Mouse (Mus musculus) 3T3-L1 (cell line): ENCODE data around the gene Dusp8.

Experiments
- DNase-seq: peaks from one replicate; pipeline ENCODE4 v3.0.0-alpha.2; 2015; ENCODE audit warnings: low read depth, low spot score

Dusp8 gene

DNA sequence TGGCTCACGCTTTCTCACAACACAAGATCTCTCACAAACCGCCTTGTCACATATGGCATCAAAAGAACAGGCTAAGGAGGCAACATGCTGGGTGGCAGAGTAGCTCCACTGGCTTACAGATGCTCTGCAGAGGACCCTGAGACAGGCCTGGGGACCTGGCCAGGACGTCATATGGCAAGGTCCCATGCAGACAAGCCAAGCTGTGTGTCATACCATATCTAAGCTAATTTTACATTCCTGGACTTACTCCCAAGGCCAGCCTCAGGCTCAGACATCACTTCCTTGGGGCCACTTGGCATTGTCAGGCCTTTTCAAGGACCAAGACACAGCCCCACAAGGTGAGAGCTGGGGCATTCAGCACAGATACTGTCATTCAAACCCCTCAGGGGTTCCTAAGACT lies 40.2 kb downstream of the Dusp8 start:
- DNase-seq = no peak

DNA sequence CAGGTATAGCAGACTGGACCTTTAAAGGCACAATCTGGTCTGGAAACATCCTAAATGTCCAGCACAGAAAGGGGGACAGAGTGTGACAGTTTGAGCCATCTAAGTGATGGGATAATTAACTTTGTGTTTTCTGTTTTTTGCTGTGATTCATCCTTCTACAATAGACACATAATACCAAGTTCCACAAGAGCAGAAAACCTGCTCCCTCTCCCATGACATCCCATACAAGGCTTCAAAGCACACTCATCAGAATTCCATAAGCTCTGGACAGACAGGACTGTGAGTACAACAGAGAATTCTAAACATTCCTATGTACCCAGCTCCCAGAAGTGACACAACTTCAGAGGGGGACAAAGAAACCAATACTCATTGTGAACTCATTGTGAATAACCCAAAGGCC lies 45.1 kb downstream of the Dusp8 start:
- no peak for DNase-seq

DNA sequence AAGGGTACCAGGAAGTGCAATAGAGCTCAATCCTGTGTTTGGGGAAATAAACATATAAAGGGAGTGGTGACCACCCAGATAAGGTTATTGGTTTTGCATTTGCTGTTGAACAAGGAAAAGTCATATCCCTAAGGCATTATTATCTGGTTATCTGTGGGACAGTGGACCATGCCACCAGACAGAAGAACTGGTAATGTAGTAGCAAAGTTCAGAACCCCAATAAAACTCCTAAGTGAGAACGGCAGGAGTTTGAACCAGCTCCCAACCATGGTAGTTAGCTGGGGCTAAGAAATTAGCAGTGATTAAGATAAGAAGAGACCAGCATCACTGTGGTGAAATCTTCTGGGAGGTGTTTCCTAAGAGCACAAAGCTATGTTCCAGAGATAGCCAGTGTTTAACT lies 49.7 kb downstream of the Dusp8 start:
- no peak for DNase-seq

DNA sequence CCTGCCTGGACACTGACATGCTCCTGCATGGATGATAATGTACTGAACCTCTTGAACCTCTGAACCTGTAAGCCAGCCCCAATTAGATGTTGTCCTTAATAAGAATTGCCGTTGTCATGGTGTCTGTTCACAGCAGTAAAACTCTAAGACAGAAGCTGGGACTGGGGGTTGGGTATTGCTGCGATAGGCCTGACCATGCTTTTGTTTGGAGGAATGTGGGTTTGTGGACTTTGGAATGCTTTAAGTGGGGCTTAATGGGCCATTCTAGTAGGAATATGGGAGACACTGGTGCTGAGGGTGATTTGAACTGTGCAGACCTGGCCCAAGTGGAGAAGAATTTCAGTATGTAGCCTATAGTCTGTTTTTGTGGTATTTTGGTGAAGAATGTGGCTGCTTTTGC lies 50.3 kb downstream of the Dusp8 start:
- DNase-seq = no peak

DNA sequence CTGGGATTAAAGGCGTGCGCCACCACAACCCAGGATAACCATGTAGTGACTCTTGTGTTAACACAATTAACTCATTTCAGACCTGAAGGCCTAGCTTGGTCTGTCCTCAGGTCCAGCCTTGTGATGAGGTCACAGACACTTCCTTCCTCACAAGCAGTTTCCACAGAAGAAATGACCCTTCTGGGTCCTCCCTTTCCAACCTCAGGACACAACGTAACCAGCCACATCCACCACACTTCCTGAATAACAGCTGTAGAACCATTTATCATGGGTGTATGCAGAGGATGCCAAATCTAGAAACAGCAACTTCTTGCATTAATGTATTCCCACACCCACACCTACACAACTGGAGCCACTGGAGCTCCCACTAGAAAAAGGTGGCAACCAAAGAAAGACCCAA lies 54.9 kb downstream of the Dusp8 start:
- DNase-seq = no peak

DNA sequence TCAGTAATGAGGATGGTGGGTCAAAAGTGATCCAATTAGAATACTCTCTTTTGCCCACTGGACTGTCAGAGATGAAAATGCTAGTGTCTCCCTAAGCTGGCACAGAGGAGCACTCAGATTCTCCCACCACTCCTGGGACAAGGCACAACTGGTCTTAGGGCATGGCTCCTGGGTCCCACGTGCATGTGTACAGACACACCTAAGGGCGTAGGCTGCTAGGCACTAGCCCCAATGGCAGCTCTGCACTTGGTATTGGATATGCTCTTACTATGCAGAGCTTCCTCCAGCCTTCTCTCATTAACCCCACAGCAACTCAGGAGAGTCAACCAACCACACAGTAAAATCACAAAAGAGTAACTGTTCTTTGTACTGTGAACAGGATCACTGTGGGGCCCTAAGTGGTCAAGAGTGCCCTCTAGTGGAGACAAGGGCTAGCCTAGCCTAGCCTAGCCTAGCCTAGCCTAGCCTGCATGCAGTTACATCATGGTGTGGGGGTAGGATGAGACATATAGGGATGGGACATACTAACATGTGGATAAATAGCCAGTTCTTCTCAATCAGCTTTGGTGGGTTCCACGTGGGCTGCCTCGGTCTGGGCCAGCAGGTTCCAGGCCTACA lies 58.0 kb downstream of the Dusp8 start:
- DNase-seq = peak; percentile 66

DNA sequence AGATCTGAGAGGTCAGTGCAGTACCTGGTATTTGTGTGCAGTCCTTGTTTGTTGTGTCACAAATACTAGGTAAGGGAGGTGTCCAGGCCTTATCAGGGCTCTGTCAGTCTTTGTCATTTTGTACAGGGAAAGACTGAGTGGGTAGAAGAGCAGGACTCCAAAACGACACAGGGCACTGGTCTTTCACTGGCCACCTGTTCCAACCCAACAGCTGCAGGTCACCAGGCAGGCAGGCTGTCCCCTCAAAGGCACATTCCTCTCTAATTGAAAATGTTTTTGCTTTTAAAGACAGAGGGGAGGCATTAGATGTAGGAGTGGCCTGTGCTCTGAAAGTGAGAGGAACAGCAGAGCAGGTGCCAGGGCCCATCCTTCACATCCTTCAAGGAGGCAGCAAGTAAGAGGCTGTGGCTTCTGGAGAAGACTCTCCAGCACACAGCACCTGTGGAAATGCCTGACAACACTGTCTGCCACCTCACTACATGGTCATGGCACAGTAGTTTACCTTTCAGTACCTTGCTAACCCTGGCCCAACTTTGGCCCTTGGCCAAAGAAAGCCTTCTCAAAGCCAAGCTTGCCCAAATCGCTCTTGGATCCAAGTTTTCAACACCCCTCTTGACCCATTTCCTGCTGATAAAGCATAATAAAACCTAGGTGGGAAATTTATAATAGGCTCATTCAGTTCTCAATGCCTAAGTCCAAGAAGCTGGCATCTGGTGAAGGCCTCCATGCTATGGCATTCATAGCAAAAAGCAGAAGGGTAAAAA lies 60.4 kb downstream of the Dusp8 start:
- DNase-seq = no peak

DNA sequence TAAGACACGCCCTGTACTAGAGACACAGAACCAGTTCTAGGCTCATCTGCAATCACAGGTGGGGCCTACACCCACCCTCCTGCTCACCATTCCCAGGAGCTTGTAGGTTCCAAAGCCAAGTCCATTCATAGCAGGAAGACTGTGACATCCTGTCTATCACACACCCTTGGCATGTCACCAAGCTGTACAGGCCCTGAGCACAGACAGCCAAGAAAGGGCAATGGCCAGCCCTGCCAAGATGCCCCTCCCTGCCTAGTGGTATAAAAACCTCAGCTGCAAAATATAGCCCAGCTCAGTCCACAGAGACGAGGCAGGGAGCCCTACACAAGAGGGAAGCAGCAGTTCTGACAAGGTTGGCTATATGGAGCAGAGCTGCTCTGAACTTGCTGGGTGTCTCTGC lies 61.4 kb downstream of the Dusp8 start:
- DNase-seq = peak; percentile 4

DNA sequence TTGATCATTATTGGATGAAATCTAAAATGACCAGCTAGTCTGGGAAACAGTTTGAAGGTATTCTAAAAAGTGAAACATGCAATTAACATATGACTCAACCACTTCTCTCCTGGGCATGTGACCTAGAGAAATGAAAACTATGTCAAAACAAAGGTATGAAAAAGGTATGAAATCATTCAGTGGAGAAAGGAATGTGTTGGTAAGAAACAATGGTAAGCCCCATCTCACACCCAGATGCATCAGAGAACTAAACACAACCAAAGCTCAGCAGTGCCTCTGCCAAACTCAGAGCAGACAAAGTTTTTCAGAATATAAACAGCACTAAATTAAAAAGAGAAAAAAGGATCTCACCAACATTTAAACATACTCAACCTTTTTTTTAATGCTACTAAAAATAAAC lies 65.6 kb downstream of the Dusp8 start:
- DNase-seq = no peak
